Mouse (Mus musculus) lung, postnatal 0 days (tissue): ENCODE measurements around the gene Klf11. TPM values are rescaled to one million over a fixed set of nuclear protein-coding genes. Genes with fewer than 3 reads are reported as not detected.

Source experiments
- ATAC-seq: fragments of 200-750 bp; cut with Nextera tagmentation; 2 replicates; pipeline ENCODE4 v1.8.0; 2017; ENCODE audit warnings: moderate library complexity
- DNase-seq: peaks from one replicate; pipeline ENCODE4 v3.0.0-alpha.2; 2016; ENCODE audit warnings: low spot score
- H3K27ac ChIP-seq: fragments of 300-500 bp; sonication (generic); 2 replicates; pipeline ENCODE4 v1.5.1; 2014; ENCODE audit warnings: antibody characterized with exemption, mild to moderate bottlenecking, low read length, mixed read lengths
- H3K27me3 ChIP-seq: fragments of 300-500 bp; sonication (generic); replicated peaks from 2 replicates; pipeline ENCODE4 v1.6.1; 2014; ENCODE audit warnings: low read length, mixed read lengths; ENCODE audit not compliant: insufficient read depth
- H3K36me3 ChIP-seq: fragments of 300-500 bp; sonication (generic); 2 replicates; pipeline ENCODE4 v1.6.1; 2014; ENCODE audit warnings: low read length, mixed read lengths; ENCODE audit not compliant: insufficient read depth
- H3K4me1 ChIP-seq: fragments of 300-500 bp; sonication (generic); 2 replicates; pipeline ENCODE4 v1.6.1; 2014; ENCODE audit warnings: antibody characterized with exemption, low read depth, low read length, mixed read lengths; ENCODE audit not compliant: insufficient read depth
- H3K4me2 ChIP-seq: fragments of 300-500 bp; sonication (generic); replicated peaks from 2 replicates; pipeline ENCODE4 v1.6.1; 2014; ENCODE audit warnings: low read depth, mild to moderate bottlenecking, low read length, moderate library complexity, mixed read lengths
- H3K4me3 ChIP-seq: fragments of 300-500 bp; sonication (generic); 2 replicates; pipeline ENCODE4 v1.5.1; 2014; ENCODE audit warnings: low read depth, low read length
- H3K9ac ChIP-seq: fragments of 300-500 bp; sonication (generic); replicated peaks from 2 replicates; pipeline ENCODE4 v1.6.1; 2014; ENCODE audit warnings: low read depth, mild to moderate bottlenecking
- H3K9me3 ChIP-seq: fragments of 300-500 bp; sonication (generic); 2 replicates; pipeline ENCODE4 v1.6.1; 2016; ENCODE audit warnings: low read length, mixed read lengths
- CTCF ChIP-seq: IDR thresholded peaks from 2 replicates; pipeline ENCODE4 v1.5.1; 2016; ENCODE audit warnings: antibody characterized with exemption, mild to moderate bottlenecking
- EP300 ChIP-seq: IDR thresholded peaks from 2 replicates; pipeline ENCODE4 v1.6.1; 2016; ENCODE audit warnings: antibody characterized with exemption, mild to moderate bottlenecking, control low read depth
- WGBS: fragments of 180-500 bp; shearing (Covaris S2); extraction: QIAGEN DNeasy Blood & Tissue Kit; methylation state at CpG from one replicate; pipeline ENCODE4 v1.1.7; 2014; 5-methylcytosine and 5-hydroxymethylcytosine counted together
- polyA plus RNA-seq: library from polyadenylated mRNA; unstranded; fragments of >200 nt; fragmentation: Nextera tagmentation; extraction: Ambion mirVana; gene quantifications from 2 replicates; pipeline ENCODE4 v1.2.1, GENCODE M21; 2015

The Klf11 gene
- polyA plus RNA-seq, 1 experiment from 2014 or later, result 22.1 TPM

DNA sequence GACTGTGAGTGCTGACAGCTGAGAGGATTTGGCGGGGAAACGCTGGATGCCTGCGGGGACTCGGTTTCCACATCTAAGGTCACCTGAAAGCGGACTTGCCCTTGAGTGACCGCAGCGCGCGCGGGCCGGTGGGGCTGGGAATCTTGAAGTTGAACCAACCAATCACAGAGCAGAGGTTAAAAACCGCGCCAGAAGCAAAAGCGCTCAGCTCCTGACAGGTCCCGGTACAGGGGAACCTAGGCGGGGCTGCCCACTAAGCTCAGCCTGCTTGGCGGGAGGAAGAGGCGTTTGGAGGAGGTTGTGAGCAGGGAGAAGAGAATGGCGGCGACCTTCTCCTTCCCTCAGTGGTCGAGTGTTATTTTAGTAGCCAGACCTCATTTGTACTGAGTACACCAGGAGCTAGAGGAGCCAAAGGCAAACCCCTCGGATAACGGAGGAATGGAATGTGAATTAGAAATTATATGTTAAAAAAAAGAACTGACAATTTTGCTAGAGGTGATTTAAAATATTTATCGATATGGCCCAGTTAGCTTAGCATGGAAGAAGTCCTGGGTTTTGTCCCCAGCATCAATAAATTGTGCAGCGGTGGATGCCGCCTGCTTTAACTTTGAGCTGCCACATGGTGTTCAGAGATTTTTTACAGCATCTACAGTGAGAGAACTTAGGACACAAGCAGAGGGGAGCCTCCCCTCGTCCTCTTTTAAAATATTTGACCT is 55.8 kb downstream of the Klf11 start:
- under 1% methylated on average over 27 of the region's 27 CpGs for WGBS
- H3K27me3 ChIP-seq, result no peaks in the 10 kb centered on the region
- no peak for ATAC-seq
- H3K9me3 ChIP-seq, result no peaks in the 10 kb centered on the region
- H3K4me3 ChIP-seq, result no peak overlapping the region
- TF ChIP-seq EP300 (no peak), CTCF (no peak)
- no peak overlapping the region for H3K9ac ChIP-seq
- H3K36me3 ChIP-seq, result no peaks in the 10 kb centered on the region
- peaks cover 7% of the 10 kb centered on the region; the same call in 1 of the 2 replicates for H3K4me1 ChIP-seq
- no peak overlapping the region for H3K27ac ChIP-seq
- H3K4me2 ChIP-seq, result peak overlapping the region; percentile 17
- peak; percentile 13 for DNase-seq

- Histone ChIP-seq H3K9me3 (no peaks in the 10 kb centered on the region), H3K9ac (no peak overlapping the region), H3K4me3 (no peak overlapping the region), H3K27ac (no peak overlapping the region), H3K27me3 (no peaks in the 10 kb centered on the region), H3K36me3 (no peaks in the 10 kb centered on the region), H3K4me2 (peak overlapping the region; percentile 91), H3K4me1 (peaks cover 7% of the 10 kb centered on the region; the same call in 1 of the 2 replicates)
- no peak for ATAC-seq
- WGBS, result 1% methylated on average over 9 of the region's 9 CpGs
- DNase-seq, result peak; percentile 21
- no peak for TF ChIP-seq EP300
- TF ChIP-seq CTCF, result no peak
Observed at GRCm38 (mm10) chr12:24707480-24707802, 56.4 kb downstream of the Klf11 start.

GRCm38 (mm10) chr12:24707954-24708823 is 57.1 kb downstream of the Klf11 start, which contains the start of gene Rrm2:
Rrm2 (plus strand) TSS chr12:24708241.
- Histone ChIP-seq H3K9me3 (no peaks in the 10 kb centered on the region), H3K27ac (no peak within 1 kb of the TSS), H3K27me3 (no peaks in the 10 kb centered on the region), H3K9ac (peak within 1 kb of the TSS; percentile 43), H3K4me1 (peaks cover 7% of the 10 kb centered on the region; the same call in 1 of the 2 replicates), H3K36me3 (no peaks in the 10 kb centered on the region), H3K4me2 (peak within 1 kb of the TSS; percentile 91), H3K4me3 (peak within 1 kb of the TSS; percentile 79)
- DNase-seq, result peak; percentile 95
- WGBS, result under 1% methylated on average over 61 of the region's 83 CpGs
- ATAC-seq, result peak; percentile 92
- no peak for TF ChIP-seq EP300
- peak; percentile 87 for TF ChIP-seq CTCF

- Histone ChIP-seq H3K27ac (no peak overlapping the region), H3K9me3 (no peaks in the 10 kb centered on the region), H3K36me3 (no peaks in the 10 kb centered on the region), H3K4me1 (peaks cover 7% of the 10 kb centered on the region; the same call in 1 of the 2 replicates), H3K4me2 (peak overlapping the region; percentile 91), H3K9ac (no peak overlapping the region), H3K27me3 (no peaks in the 10 kb centered on the region), H3K4me3 (peak overlapping the region; percentile 79)
- no peak for ATAC-seq
- no peak for TF ChIP-seq CTCF
- no peak for TF ChIP-seq EP300
- WGBS, result 1% methylated on average over 17 of the region's 17 CpGs
- DNase-seq, result no peak
Observed at GRCm38 (mm10) chr12:24708824-24709218, 57.7 kb downstream of the Klf11 start.

- no peak overlapping the region; the same call in 1 of the 2 replicates for H3K4me2 ChIP-seq
- H3K9ac ChIP-seq, result no peak overlapping the region
- DNase-seq (no peak), ATAC-seq (no peak)
- 12% methylated on average over 6 of the region's 6 CpGs for WGBS
- H3K4me3 ChIP-seq, result no peak overlapping the region
- no peaks in the 10 kb centered on the region for H3K9me3 ChIP-seq
- H3K27ac ChIP-seq, result no peak overlapping the region
- TF ChIP-seq EP300 (no peak), CTCF (no peak)
- H3K27me3 ChIP-seq, result no peaks in the 10 kb centered on the region
- peaks cover 7% of the 10 kb centered on the region; the same call in 1 of the 2 replicates for H3K4me1 ChIP-seq
- no peaks in the 10 kb centered on the region for H3K36me3 ChIP-seq
Observed at GRCm38 (mm10) chr12:24709409-24709808, 58.3 kb downstream of the Klf11 start.

- no peaks in the 10 kb centered on the region for H3K9me3 ChIP-seq
- no peak overlapping the region; the same call in 1 of the 2 replicates for H3K4me2 ChIP-seq
- DNase-seq (peak; percentile 97), ATAC-seq (peak; percentile 45)
- H3K36me3 ChIP-seq, result no peaks in the 10 kb centered on the region
- no peak overlapping the region for H3K27ac ChIP-seq
- H3K9ac ChIP-seq, result no peak overlapping the region
- TF ChIP-seq CTCF, result peak; percentile 82
- peak; percentile 32; the same call in 1 of the 2 replicates for TF ChIP-seq EP300
- 29% methylated on average over 5 of the region's 5 CpGs for WGBS
- H3K27me3 ChIP-seq, result no peaks in the 10 kb centered on the region
- no peak overlapping the region for H3K4me3 ChIP-seq
- peaks cover 7% of the 10 kb centered on the region; the same call in 1 of the 2 replicates for H3K4me1 ChIP-seq
Observed at GRCm38 (mm10) chr12:24709831-24710508, 58.9 kb downstream of the Klf11 start.
